Mouse (Mus musculus) spleen, embryonic (tissue): ENCODE measurements around the gene RPS10-NUDT3.

Source experiments
- CTCF ChIA-PET: fragments of 350-600 bp; sonication (Branson Sonifier 250); formaldehyde crosslinking; loops from one replicate; lab custom pipeline; 2022; lab: Charles Lee

RPS10-NUDT3 gene

GRCm38 (mm10) chr17:27634871-27635574, at the start of gene RPS10-NUDT3:
RPS10-NUDT3 (minus strand) TSS chr17:27635222.
- CTCF ChIA-PET: interaction anchor here (0.6 kb wide), 1 partner anchor 311 kb away, joined by 10 read pairs; no protein-coding TSS in a partner anchor

DNA sequence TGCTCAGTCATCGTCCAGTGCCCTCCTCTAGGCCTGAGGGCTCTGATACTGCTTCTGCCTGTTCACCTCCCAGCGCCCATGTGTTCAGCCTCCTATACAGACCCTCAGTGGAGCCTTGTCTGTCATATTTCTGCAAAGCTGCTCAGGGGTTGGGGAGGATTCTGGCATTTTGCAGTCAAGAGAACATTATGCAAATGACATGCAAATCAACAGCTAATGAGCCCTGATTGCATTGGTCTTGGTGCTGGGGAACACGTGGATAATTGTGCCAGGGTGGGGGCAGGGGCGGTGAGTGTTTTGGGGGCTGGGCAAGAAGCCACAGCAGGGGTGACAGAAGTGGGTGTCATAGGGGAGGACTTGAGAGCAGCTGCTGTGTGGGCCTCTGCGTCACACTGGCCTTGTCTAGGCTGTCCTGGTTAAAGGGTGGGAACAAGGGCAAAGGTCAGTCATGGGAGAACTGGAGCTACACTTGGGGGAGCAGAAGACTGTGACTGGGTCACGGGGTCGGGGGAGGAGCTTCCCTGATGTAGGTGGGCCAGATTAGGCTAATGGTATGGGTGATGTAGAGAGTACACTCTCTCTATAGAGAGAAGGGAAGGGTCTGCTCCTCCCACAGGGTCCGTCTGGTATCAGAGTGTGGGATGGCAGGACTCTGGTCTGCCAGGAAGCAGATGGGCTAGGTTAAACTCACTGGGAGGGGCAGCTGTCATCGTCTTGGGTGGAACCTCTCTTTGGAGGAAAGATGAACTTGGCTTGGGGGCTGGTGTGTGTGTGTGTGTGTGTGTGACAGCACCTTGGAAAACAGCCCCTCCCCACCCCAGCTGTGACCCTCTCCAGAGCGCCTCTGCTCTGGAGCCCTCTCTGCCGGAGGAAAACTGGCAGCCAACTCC, 44.1 kb upstream of the RPS10-NUDT3 start:
- CTCF ChIA-PET: no interaction called here

DNA sequence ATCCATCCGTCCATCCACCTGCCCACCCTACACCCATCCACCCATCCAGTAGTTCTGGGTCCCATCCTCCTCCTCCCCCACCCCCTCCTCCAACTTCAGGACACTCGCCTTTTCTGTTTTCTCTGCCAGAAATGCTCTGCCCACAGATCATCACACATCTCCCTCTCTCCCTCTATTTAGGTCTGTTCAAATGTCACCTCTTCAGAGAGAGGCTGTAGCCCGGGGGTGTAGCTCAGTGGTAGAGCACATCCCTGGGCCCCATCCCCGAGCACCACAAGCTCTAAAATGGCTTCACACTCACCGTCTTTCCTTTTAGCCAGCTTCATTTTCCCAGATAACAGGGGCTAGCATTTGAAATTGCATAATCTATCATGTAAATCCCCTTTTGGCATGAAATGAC, 42.7 kb upstream of the RPS10-NUDT3 start:
- CTCF ChIA-PET: interaction anchor here (0.6 kb wide), 2 partner anchors 526 to 734 kb away, joined by 4 to 8 read pairs; no protein-coding TSS in a partner anchor

DNA sequence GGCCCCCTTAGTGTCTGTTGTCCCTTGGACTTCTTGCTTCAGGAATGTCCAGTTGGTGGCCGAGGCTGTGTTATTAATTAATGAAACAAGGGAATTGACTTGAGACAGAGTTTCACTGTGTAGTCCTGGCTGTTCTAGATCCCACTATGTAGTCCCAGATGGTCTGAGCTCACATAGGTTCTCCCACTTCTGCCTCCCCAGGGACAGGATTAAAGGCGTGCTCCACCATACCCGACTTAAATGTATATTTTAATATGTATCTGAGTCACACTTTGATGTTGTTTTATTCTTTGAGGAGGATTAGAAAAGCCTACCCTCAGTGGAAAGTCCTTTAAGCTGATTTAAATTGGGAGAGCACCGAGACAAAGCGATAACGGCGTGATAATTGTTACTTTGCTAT, 41.2 kb upstream of the RPS10-NUDT3 start:
- CTCF ChIA-PET: no interaction called here

GRCm38 (mm10) chr17:27675453-27675852, 40.4 kb upstream of the RPS10-NUDT3 start:
- CTCF ChIA-PET: no interaction called here

DNA sequence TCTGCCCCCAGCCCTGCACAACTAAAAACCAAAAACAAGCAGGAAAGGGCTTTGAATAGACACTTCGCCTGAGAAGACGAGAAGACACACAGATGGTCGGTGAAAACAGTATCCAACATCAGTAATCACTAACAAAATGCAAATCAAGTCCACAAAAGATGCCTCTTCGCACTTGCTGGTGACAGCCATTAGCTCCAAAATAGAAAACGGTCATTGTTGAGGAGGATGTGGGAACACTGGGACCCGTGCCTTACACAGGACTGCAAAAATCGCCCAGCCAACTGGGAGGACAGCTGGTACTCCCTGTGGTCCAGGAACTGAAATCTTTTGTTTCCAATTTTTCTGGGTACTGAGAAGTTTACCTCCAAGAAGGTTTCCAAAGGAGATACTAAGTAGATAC, 38.9 kb upstream of the RPS10-NUDT3 start:
- CTCF ChIA-PET: no interaction called here

DNA sequence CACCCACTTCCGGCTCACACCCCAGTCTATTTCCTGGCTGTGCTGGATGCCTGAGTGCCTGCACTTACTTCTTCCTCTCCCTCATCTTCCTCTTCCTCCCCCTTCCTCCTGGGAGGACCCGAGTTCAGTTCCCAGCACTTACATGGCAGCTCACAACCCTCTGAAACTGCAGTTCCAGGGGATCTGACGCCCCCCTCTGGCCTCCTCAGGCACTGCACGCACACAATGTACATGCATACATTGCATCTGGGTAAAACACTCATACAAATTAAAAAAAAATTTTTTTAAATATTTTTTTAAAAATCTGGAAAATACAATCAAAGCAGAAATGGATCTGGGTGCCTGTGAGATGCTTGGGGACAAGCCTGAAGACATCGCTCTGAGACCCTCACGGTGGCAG, 36.7 kb upstream of the RPS10-NUDT3 start:
- CTCF ChIA-PET: no interaction called here

- CTCF ChIA-PET: interaction anchor here (0.6 to 0.8 kb wide), 2 partner anchors 44 to 1287 kb away, joined by 4 to 6 read pairs; no protein-coding TSS in a partner anchor
Measured at GRCm38 (mm10) chr17:27658767-27659166, 23.7 kb upstream of the RPS10-NUDT3 start.

DNA sequence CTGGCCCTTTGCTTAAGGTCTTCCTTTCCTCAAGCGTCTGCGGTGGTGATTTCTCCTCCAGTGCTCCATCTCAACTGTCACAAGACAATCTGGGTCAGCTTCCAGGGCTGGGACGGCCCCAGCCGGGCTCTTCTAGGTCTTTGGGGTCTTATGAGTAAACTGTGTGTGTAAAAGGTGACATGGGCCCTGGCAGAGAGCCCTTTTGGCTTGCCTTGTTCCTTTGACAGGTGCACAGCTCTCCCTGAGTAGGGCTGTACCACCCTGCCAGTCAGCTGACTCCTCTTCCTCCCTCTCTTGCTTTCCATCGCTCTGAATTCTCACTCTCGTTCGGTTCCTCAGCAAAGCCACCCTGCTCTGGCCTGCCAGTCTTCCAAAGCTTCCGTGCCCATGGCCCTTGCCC, 22.1 kb upstream of the RPS10-NUDT3 start:
- CTCF ChIA-PET: interaction anchor here (0.8 kb wide), 1 partner anchor 436 kb away, joined by 13 read pairs; no protein-coding TSS in a partner anchor

- CTCF ChIA-PET: no interaction called here
Measured at GRCm38 (mm10) chr17:27656414-27656813, 21.4 kb upstream of the RPS10-NUDT3 start.

DNA sequence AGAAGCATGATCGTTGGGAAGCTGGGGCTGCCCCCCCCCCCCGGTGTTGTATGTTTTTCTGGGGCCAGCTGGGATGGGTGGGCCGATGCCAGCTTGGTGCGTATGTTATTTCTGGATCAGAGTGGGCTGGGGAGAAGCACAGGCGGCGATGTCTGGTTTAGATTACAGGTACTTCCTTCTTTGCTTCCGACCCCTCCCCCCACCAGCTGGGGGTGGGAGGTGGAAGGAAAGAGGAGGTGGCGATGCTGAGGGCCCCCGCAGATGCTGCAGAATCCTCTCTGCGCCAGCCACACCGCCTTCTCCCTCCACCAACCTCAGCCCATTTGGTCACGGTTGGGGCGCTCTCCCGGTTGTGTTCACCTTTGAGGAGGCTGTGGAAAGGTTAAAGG, 21.0 kb upstream of the RPS10-NUDT3 start:
- CTCF ChIA-PET: no interaction called here

DNA sequence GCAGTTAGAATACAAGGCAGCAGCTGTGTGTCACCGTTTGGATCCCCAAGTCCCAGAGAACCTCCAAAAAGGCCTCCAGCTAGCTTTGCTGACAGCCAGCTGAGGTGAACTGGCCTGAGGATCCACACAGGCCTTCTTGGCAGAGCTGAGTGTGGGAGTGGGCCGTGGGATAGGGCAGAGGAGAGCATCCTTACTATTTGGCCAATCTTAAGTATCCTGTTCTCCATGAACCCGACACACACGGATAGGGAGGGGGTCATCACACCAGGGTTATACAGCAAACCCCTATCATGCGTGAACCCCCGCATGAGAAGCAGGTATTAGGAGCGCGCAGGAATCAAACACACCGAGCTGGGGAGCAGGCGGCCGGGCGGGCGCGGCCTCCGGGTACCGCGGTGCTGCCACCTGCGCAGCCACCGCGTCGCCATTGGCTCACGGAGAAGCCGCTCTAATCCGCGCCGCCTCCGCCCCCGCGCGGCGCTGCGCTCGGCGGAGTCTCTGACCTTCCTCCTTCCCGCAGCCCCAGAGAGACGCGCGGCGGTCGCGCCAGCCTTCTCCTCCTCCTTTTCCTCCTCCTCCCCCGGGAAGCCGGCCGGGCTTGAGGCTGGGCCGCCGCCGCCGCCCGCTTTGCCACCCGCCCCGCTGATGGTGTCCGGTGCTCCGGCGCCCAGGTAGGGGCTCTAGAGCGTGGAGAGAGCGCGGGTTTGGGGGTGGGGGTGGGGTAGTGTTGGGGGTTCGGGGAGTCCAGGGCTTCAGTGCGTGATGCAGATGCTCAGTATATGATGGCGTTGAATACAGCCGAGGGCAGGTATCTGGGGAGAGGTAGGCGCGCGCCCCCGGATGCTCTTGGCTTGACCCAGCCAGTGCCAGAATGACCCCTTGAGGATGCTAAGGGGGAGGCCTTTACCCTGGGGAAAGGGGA, 20.3 kb upstream of the RPS10-NUDT3 start, which contains the start of gene Pacsin1:
Gene Pacsin1, plus strand, starts transcription at position 421 of the 922 bp plus-strand sequence.
- CTCF ChIA-PET: no interaction called here

DNA sequence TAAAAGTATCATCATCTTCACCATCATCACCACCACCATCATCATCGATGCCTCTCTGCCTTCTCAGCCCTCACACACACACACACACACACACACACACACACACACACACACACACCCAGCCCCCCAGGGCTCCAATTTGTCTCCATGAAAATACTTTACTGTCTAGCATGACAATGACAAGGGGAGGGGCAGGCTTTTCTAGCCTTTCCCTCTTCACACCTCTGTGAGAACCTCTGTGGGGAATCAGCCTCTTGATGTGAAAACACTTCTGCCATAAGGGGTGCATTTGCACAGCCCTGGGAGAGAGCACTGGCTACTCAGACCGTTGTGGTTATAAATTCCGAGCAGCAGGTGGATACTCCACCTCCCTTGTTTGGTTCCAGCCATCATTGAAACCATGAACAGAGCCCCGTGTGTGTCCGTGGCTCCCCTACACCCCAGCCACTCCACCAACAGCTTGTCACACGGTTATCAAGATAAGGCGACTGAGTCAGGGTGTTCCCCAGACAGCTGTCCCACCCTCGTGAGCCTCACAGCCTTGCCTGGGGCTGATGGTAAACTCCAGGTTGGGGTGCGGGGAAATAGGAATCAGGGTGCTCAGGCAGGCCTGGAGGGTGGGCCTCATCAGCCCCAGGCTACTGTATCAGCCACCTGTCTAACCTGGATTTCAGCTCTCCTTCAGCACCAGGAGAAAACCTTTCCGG, 18.4 kb upstream of the RPS10-NUDT3 start:
- CTCF ChIA-PET: no interaction called here

- CTCF ChIA-PET: interaction anchor here (0.7 kb wide), 1 partner anchor 109 kb away, joined by 4 read pairs; no protein-coding TSS in a partner anchor
Measured at GRCm38 (mm10) chr17:27652046-27652790, 17.2 kb upstream of the RPS10-NUDT3 start.

DNA sequence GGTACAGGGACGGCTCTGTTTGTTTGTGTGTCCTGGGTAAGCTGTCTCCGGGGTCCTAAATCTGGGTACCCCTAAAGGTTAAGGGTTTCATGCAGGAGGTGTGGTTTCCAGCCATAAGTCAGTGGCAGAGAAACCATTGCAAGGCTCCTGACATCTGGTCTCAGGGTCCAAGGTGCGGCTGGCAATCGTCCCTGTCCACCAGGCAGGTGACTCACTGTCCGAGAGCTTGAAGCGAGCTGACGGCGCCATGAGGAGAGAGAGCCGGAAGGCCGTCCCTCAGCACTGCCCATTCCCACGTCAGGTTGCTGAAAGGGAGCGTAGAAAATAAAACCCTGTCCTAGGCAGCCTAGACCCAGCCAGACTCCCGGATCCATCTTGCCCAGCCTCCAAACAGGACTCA, 15.6 kb upstream of the RPS10-NUDT3 start:
- CTCF ChIA-PET: interaction anchor here (0.5 kb wide), 1 partner anchor 198 kb away, joined by 3 read pairs; no protein-coding TSS in a partner anchor

DNA sequence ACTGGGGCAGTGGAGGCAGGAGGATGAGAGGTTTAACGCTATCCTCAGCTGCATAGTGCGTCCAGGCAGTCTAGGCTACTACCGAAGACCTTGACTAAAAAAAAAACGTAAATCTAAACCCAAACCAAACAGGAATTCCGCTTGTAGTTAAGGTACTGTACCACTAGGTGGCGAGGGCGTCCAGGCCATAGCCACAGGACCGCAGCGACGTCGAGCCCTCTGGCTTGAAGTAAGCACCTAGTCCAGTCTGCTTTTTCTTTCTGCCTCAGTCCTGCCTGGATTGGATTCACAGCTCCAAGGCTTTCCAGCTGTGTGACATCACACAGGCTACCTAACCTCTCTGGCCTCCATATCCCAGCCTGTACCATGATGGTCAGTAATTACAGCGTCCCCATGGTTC, 15.1 kb upstream of the RPS10-NUDT3 start:
- CTCF ChIA-PET: interaction anchor here (0.5 kb wide), 1 partner anchor 197 kb away, joined by 3 read pairs; no protein-coding TSS in a partner anchor

GRCm38 (mm10) chr17:27645807-27646206, 10.8 kb upstream of the RPS10-NUDT3 start:
- CTCF ChIA-PET: no interaction called here

DNA sequence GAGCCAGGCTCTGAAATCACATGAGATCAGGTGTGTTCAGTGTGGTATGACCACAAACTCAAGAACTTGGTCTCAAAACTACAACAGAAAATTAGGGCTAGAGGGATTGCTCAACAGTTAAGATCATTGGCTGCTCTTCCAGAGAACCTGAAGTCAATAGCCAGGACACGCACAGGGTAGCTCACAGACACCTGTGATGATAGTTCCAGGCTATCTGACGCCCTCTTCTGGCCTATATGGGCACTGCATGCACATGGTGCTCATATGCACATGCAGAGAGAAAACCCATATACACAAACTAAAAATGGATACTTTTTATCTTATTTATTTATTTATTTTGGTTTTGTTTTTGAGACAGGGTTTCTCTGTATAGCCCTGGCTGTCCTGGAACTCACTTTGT, 9.6 kb upstream of the RPS10-NUDT3 start:
- CTCF ChIA-PET: interaction anchor here (0.6 kb wide), 2 partner anchors 65 to 647 kb away, joined by 3 read pairs; no protein-coding TSS in a partner anchor

DNA sequence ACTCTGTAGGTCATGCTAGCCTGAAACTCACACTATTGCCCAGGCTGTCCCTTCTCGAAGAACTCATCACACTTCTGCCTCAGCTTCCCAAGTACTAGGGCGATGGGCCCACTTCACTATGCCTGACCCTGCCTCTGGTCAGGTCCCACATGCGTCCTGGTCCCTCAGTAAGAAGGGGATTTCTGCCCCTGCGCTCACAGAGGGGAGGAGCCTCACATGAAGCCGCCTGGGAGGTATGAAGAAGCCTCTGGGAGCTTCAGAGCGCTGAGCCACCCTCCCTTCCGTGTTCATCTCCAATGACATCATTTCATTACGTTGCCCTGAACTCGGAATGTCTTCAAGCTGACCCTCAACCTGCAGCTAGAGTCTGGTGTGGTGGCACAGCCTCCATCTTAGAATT, 8.7 kb upstream of the RPS10-NUDT3 start:
- CTCF ChIA-PET: no interaction called here

DNA sequence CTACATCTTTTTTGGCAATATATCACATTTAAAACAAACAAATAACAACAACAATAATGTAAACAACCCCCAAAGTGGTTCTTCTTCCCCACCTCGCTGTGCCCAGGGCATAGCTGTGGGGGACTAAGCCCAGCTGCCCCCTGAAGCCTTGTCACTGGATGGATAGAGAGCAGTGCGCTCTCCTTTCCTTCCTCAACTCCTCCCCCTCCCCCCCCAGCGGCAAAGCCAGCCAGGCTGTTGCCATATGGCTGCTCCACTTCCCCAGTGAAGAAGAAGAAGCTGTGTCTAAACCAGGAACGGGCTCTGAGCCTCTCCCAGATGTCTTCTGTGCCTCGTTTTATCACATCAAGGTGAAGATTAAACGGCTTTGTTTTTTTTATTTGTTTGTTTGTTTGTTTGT, 8.1 kb upstream of the RPS10-NUDT3 start:
- CTCF ChIA-PET: no interaction called here
